Mouse (Mus musculus) G1E (cell line): ENCODE data around the gene Taf1.

Experiments used
- CTCF ChIP-seq: IDR thresholded peaks from 2 replicates; pipeline ENCODE4 v1.5.1; 2012; ENCODE audit warnings: low read depth, low read length, inconsistent platforms, mixed read lengths
- GATA1 ChIP-seq: IDR thresholded peaks from 2 replicates; pipeline ENCODE4 v1.6.1; 2012; ENCODE audit warnings: borderline replicate concordance, low read length, inconsistent platforms, mixed read lengths
- GATA2 ChIP-seq: IDR thresholded peaks from 2 replicates; pipeline ENCODE4 v1.6.1; 2012; ENCODE audit warnings: low read depth, low read length, inconsistent platforms, borderline replicate concordance

DNA sequence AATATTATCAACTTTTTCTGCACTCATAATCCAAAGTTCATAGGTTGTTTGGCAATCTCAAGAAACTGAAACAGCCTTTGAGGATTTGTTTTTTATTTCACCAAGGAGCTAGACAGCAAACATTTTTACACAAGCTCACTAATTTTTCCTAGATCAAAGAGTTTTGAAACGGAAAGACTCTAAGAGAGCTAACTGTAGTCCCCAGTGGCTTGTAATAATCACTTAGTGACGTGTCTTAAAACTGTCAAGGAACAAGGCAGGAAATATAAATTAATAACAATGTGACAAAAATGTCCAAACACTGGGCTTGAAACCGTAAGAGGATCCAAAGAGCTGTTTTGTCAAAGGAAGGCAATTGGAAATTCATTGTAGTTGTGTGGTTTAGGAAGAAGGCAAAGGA, 106.3 kb downstream of the Taf1 start:
- no peak for TF ChIP-seq CTCF
- no peak for TF ChIP-seq GATA1
- no peak for TF ChIP-seq GATA2
